11 mouse cellular contexts compared by ENCODE assay signal in genomic region chr3:88473020-88473419, GRCm38 (mm10). TPM values are rescaled to one million over a fixed set of nuclear protein-coding genes. Genes with fewer than 3 reads are reported as not detected.
DNase-seq lines count a peak whose midpoint lies in the region; ATAC-seq and TF ChIP-seq lines count a peak whose summit lies in the region.
"Had no signal": no experiment of that assay in that cellular context is flagged by ENCODE, and none has a peak within 500 bp of the region (broad histone marks: within the 10 kb centered on the region; RNA-seq: fewer than 3 reads in every experiment).

No protein-coding gene starts in this region.

- H3K9ac ChIP-seq in lung, embryonic 14.5 days, result no peak overlapping the region
- no peak overlapping the region for H3K9ac ChIP-seq in hindbrain, embryonic 11.5 days (ENCODE audit: low read depth, low read length)
- no peak overlapping the region for H3K9ac ChIP-seq in midbrain, postnatal 0 days (replicated peaks; ENCODE audit: low read length, poor library complexity, severe bottlenecking)

- 0 out of 2 replicates have a peak, but pooled peaks cover 3% of the 10 kb centered on the region for H3K4me1 ChIP-seq in lung, embryonic 14.5 days (ENCODE audit: insufficient read depth)
- no peaks in the 10 kb centered on the region for H3K4me1 ChIP-seq in lung, adult 2 months (ENCODE audit: control insufficient read depth, insufficient read depth, low read length)
- H3K4me1 ChIP-seq in embryonic facial prominence, embryonic 10.5 days, result peaks cover 21% of the 10 kb centered on the region
- H3K4me1 ChIP-seq in hindbrain, embryonic 11.5 days (replicated peaks; ENCODE audit: control insufficient read depth, insufficient read depth, low read length), result no peaks in the 10 kb centered on the region
- H3K4me1 ChIP-seq in midbrain, postnatal 0 days (ENCODE audit: insufficient read depth, low read length), result no peaks in the 10 kb centered on the region

- H3K9me3 ChIP-seq in lung, embryonic 14.5 days (ENCODE audit: low read depth, low read length), result no peaks in the 10 kb centered on the region
- 0 out of 2 replicates have a peak, but pooled peaks cover 4% of the 10 kb centered on the region for H3K9me3 ChIP-seq in embryonic facial prominence, embryonic 10.5 days
- H3K9me3 ChIP-seq in hindbrain, embryonic 11.5 days (ENCODE audit: control insufficient read depth, low read length), result no peaks in the 10 kb centered on the region
- H3K9me3 ChIP-seq in midbrain, postnatal 0 days (ENCODE audit: low read length), result no peaks in the 10 kb centered on the region

- no peaks in the 10 kb centered on the region for H3K27me3 ChIP-seq in lung, embryonic 14.5 days (ENCODE audit: insufficient read depth, low read length)
- H3K27me3 ChIP-seq in embryonic facial prominence, embryonic 10.5 days (replicated peaks; ENCODE audit: low read depth, poor library complexity, severe bottlenecking), result no peaks in the 10 kb centered on the region
- H3K27me3 ChIP-seq in hindbrain, embryonic 11.5 days (ENCODE audit: control insufficient read depth, insufficient read depth, low read length), result no peaks in the 10 kb centered on the region
- H3K27me3 ChIP-seq in midbrain, postnatal 0 days (ENCODE audit: insufficient read depth, low read length), result no peaks in the 10 kb centered on the region

- H3K36me3 ChIP-seq in lung, embryonic 14.5 days (ENCODE audit: insufficient read depth), result no peaks in the 10 kb centered on the region
- H3K36me3 ChIP-seq in embryonic facial prominence, embryonic 10.5 days (replicated peaks), result no peaks in the 10 kb centered on the region
- H3K36me3 ChIP-seq in hindbrain, embryonic 11.5 days (ENCODE audit: control insufficient read depth, insufficient read depth, low read length), result no peaks in the 10 kb centered on the region
- no peaks in the 10 kb centered on the region for H3K36me3 ChIP-seq in midbrain, postnatal 0 days (ENCODE audit: insufficient read depth, low read length)

- no peak for TF ChIP-seq POLR2A in lung, adult 2 months (IDR thresholded peaks at IDR 0.05; ENCODE audit: borderline replicate concordance, extremely low read depth, low read depth, low read length)

- DNase-seq in lung, embryonic 14.5 days, result peak; percentile 48
- no peak for DNase-seq in lung, adult 2 months
- DNase-seq in embryonic facial prominence, embryonic 10.5 days (ENCODE audit: low spot score), result peak; percentile 66
- peak; percentile 52 for DNase-seq in hindbrain, embryonic 11.5 days (ENCODE audit: low spot score)
- DNase-seq in midbrain, postnatal 0 days (ENCODE audit: low spot score), result peak; percentile 56
- DNase-seq in right cerebral cortex, adult 18-20 months, result no peak
- DNase-seq in adrenal gland, postnatal 25 days, result no peak
- DNase-seq in frontal cortex, postnatal 10 days (ENCODE audit: low spot score in 2 of 2), result no peak
- DNase-seq: cerebellum, adult 11-12 months; kidney, postnatal 25 days; liver had no signal

- no peak for TF ChIP-seq CTCF in lung, embryonic 14.5 days (IDR thresholded peaks at IDR 0.05; ENCODE audit: low read depth)
- no peak for TF ChIP-seq CTCF in lung, adult 2 months (IDR thresholded peaks at IDR 0.05; ENCODE audit: insufficient read depth, low read length)
- no peak for TF ChIP-seq CTCF in midbrain, postnatal 0 days (IDR thresholded peaks at IDR 0.05)

- ATAC-seq in lung, embryonic 14.5 days (ENCODE audit: insufficient read depth), result no peak
- ATAC-seq in hindbrain, embryonic 11.5 days (ENCODE audit: low FRiP score), result no peak
- peak; percentile 65; the same call in 1 of the 2 replicates for ATAC-seq in midbrain, postnatal 0 days (ENCODE audit: low FRiP score)

- no peak overlapping the region for H3K27ac ChIP-seq in lung, embryonic 14.5 days (ENCODE audit: low read depth)
- peak overlapping the region; percentile 52; the same call in 1 of the 2 replicates for H3K27ac ChIP-seq in embryonic facial prominence, embryonic 10.5 days (replicated peaks)
- H3K27ac ChIP-seq in hindbrain, embryonic 11.5 days (ENCODE audit: low read depth, low read length), result no peak overlapping the region
- H3K27ac ChIP-seq in midbrain, postnatal 0 days (ENCODE audit: low read depth, low read length), result no peak overlapping the region

- no peak overlapping the region for H3K4me3 ChIP-seq in lung, embryonic 14.5 days (ENCODE audit: low read depth, low read length)
- H3K4me3 ChIP-seq in lung, adult 2 months (replicated peaks; ENCODE audit: extremely low read depth, low read depth, low read length), result no peak overlapping the region
- H3K4me3 ChIP-seq in embryonic facial prominence, embryonic 10.5 days, result no peak overlapping the region
- H3K4me3 ChIP-seq in hindbrain, embryonic 11.5 days (ENCODE audit: low read depth, low read length), result no peak overlapping the region
- H3K4me3 ChIP-seq in midbrain, postnatal 0 days (ENCODE audit: low read depth, low read length), result no peak overlapping the region

- 47% methylated on average over 5 of the region's 5 CpGs for WGBS in lung, embryonic 14.5 days
- WGBS in lung, adult 2 months, result 36% methylated on average over 5 of the region's 5 CpGs
- WGBS in embryonic facial prominence, embryonic 10.5 days, result 25% methylated on average over 5 of the region's 5 CpGs
- WGBS in hindbrain, embryonic 11.5 days, result 33% methylated on average over 5 of the region's 5 CpGs
- 15% methylated on average over 5 of the region's 5 CpGs for WGBS in midbrain, postnatal 0 days

- H3K4me2 ChIP-seq in lung, embryonic 14.5 days, result no peak overlapping the region
- no peak overlapping the region for H3K4me2 ChIP-seq in hindbrain, embryonic 11.5 days (replicated peaks; ENCODE audit: low read depth, low read length)
- H3K4me2 ChIP-seq in midbrain, postnatal 0 days (ENCODE audit: low read depth, low read length, poor library complexity, severe bottlenecking), result no peak overlapping the region

RNA-seq across cellular contexts. Expression of gene Sema4a, which starts 12.0 kb away (rescaled TPM):
- polyA plus RNA-seq in lung, embryonic 14.5 days (2014; fragmentation: Nextera tagmentation; extraction: Ambion mirVana), result 2.8 TPM in 2 replicates
- polyA plus RNA-seq in lung, adult 2 months (2012; rRNA removed), result 52.3 and 58.3 TPM in 2 replicates
- 5.9 and 7.1 TPM in 2 replicates for polyA plus RNA-seq in embryonic facial prominence, embryonic 10.5 days (2016; fragmentation: Nextera tagmentation; extraction: Ambion mirVana)
- polyA plus RNA-seq in hindbrain, embryonic 11.5 days (2014; fragmentation: Nextera tagmentation; extraction: Ambion mirVana), result 5.7 and 7.8 TPM in 2 replicates
- total RNA-seq in midbrain, postnatal 0 days (2014; rRNA removed), result 52.6 and 62.0 TPM in 2 replicates
- 42.1 and 44.2 TPM in 2 replicates for polyA plus RNA-seq in midbrain, postnatal 0 days (2015; fragmentation: Nextera tagmentation; extraction: Ambion mirVana)
- total RNA-seq in adrenal gland, postnatal 25 days (2021), result 6.0 and 6.2 TPM in 2 replicates

RNA-seq across cellular contexts. Expression of gene Lmna, which starts 36.7 kb away (rescaled TPM):
- 70.0 TPM in 2 replicates for polyA plus RNA-seq in lung, embryonic 14.5 days (2014; fragmentation: Nextera tagmentation; extraction: Ambion mirVana)
- polyA plus RNA-seq in lung, adult 2 months (2012; rRNA removed), result 257 and 302 TPM in 2 replicates
- polyA plus RNA-seq in embryonic facial prominence, embryonic 10.5 days (2016; fragmentation: Nextera tagmentation; extraction: Ambion mirVana), result 15.2 and 17.9 TPM in 2 replicates
- polyA plus RNA-seq in hindbrain, embryonic 11.5 days (2014; fragmentation: Nextera tagmentation; extraction: Ambion mirVana), result 22.5 and 22.8 TPM in 2 replicates
- total RNA-seq in midbrain, postnatal 0 days (2014; rRNA removed), result 57.6 and 75.0 TPM in 2 replicates
- polyA plus RNA-seq in midbrain, postnatal 0 days (2015; fragmentation: Nextera tagmentation; extraction: Ambion mirVana), result 74.1 and 77.2 TPM in 2 replicates
- total RNA-seq in adrenal gland, postnatal 25 days (2021), result 90.6 and 91.1 TPM in 2 replicates

RNA-seq across cellular contexts. Expression of gene Slc25a44, which starts 48.1 kb away (rescaled TPM):
- polyA plus RNA-seq in lung, embryonic 14.5 days (2014; fragmentation: Nextera tagmentation; extraction: Ambion mirVana), result 16.6 and 18.3 TPM in 2 replicates
- polyA plus RNA-seq in lung, adult 2 months (2012; rRNA removed), result 18.3 and 25.4 TPM in 2 replicates
- 17.5 and 17.6 TPM in 2 replicates for polyA plus RNA-seq in embryonic facial prominence, embryonic 10.5 days (2016; fragmentation: Nextera tagmentation; extraction: Ambion mirVana)
- polyA plus RNA-seq in hindbrain, embryonic 11.5 days (2014; fragmentation: Nextera tagmentation; extraction: Ambion mirVana), result 22.1 and 23.7 TPM in 2 replicates
- total RNA-seq in midbrain, postnatal 0 days (2014; rRNA removed), result 62.5 and 63.8 TPM in 2 replicates
- polyA plus RNA-seq in midbrain, postnatal 0 days (2015; fragmentation: Nextera tagmentation; extraction: Ambion mirVana), result 35.9 and 38.7 TPM in 2 replicates
- 42.9 and 45.9 TPM in 2 replicates for total RNA-seq in adrenal gland, postnatal 25 days (2021)

RNA-seq across cellular contexts. Expression of gene Mex3a, which starts 59.2 kb away (rescaled TPM):
- polyA plus RNA-seq in lung, embryonic 14.5 days (2014; fragmentation: Nextera tagmentation; extraction: Ambion mirVana), result 25.0 and 25.4 TPM in 2 replicates
- 0.53 and 0.84 TPM in 2 replicates for polyA plus RNA-seq in lung, adult 2 months (2012; rRNA removed)
- polyA plus RNA-seq in embryonic facial prominence, embryonic 10.5 days (2016; fragmentation: Nextera tagmentation; extraction: Ambion mirVana), result 33.6 and 37.4 TPM in 2 replicates
- polyA plus RNA-seq in hindbrain, embryonic 11.5 days (2014; fragmentation: Nextera tagmentation; extraction: Ambion mirVana), result 45.9 and 51.9 TPM in 2 replicates
- 56.9 and 58.2 TPM in 2 replicates for total RNA-seq in midbrain, postnatal 0 days (2014; rRNA removed)
- polyA plus RNA-seq in midbrain, postnatal 0 days (2015; fragmentation: Nextera tagmentation; extraction: Ambion mirVana), result 15.4 and 16.1 TPM in 2 replicates
- total RNA-seq in adrenal gland, postnatal 25 days (2021), result 3.3 and 3.5 TPM in 2 replicates

Comparison
In these comparisons a context has a peak if more than half of its experiments do, and no peak if none do; other contexts are left out.
1. DNase-seq: peak in lung, embryonic 14.5 days (single experiment), embryonic facial prominence, embryonic 10.5 days (single experiment), hindbrain, embryonic 11.5 days (single experiment) and midbrain, postnatal 0 days (single experiment); none in lung, adult 2 months (single experiment), right cerebral cortex, adult 18-20 months (single experiment), adrenal gland, postnatal 25 days (single experiment) and frontal cortex, postnatal 10 days (0 of 2).